Mouse (Mus musculus) stomach, postnatal 0 days (tissue): ENCODE data around the gene Minos1.

ENCODE experiments used
- CTCF ChIP-seq: IDR thresholded peaks from 2 replicates; pipeline ENCODE4 v1.5.1; 2016; ENCODE audit warnings: antibody characterized with exemption, low read depth, mild to moderate bottlenecking, moderate library complexity
- EP300 ChIP-seq: optimal IDR thresholded peaks from 2 replicates; pipeline ENCODE3; 2016; ENCODE audit warnings: antibody characterized with exemption

- no peak for TF ChIP-seq CTCF
- no peak for TF ChIP-seq EP300
Measured at GRCm38 (mm10) chr4:139086984-139087383, 43.9 kb downstream of the Minos1 start.
